Mouse (Mus musculus) C2C12 (cell line): ENCODE measurements around the gene Nxpe4. TPM values are rescaled to one million over a fixed set of nuclear protein-coding genes. Genes with fewer than 3 reads are reported as not detected.

Experiments
- H3K27me3 ChIP-seq: one replicate; pipeline ENCODE4 v1.6.1; 2011; ENCODE audit not compliant: control insufficient read depth, insufficient read depth, insufficient read length
- H3K36me3 ChIP-seq: one replicate; pipeline ENCODE4 v1.6.1; 2011; ENCODE audit not compliant: control insufficient read depth, insufficient read depth
- H3K4me3 ChIP-seq: one replicate; pipeline ENCODE4 v1.5.1; 2011; ENCODE audit warnings: mild to moderate bottlenecking, control low read depth; ENCODE audit not compliant: poor library complexity, insufficient read depth, severe bottlenecking
- H3K79me2 ChIP-seq: one replicate; pipeline ENCODE4 v1.6.1; 2011; ENCODE audit not compliant: control insufficient read depth, insufficient read depth
- H3K79me3 ChIP-seq: one replicate; pipeline ENCODE4 v1.6.1; 2011; ENCODE audit warnings: low read depth, control low read depth
- H3ac ChIP-seq: one replicate; pipeline ENCODE3; 2011; ENCODE audit warnings: low read depth; ENCODE audit not compliant: control insufficient read depth, insufficient read length
- CEBPB ChIP-seq: IDR thresholded peaks from one replicate; pipeline ENCODE4 v1.6.1; 2011; ENCODE audit warnings: low read depth, mild to moderate bottlenecking, control low read depth, moderate library complexity
- CTCF ChIP-seq: IDR thresholded peaks from one replicate; pipeline ENCODE4 v1.5.1; 2011; ENCODE audit not compliant: control insufficient read depth, insufficient read depth, insufficient read length
- FOSL1 ChIP-seq: IDR thresholded peaks from one replicate; pipeline ENCODE4 v1.8.0; 2011; ENCODE audit warnings: mild to moderate bottlenecking, low read length; ENCODE audit not compliant: poor library complexity, insufficient read depth, severe bottlenecking
- MAX ChIP-seq: IDR thresholded peaks from one replicate; pipeline ENCODE4 v1.6.1; 2011; ENCODE audit warnings: mild to moderate bottlenecking, control low read depth
- MYOD1 ChIP-seq: IDR thresholded peaks from one replicate; pipeline ENCODE4 v1.6.1; 2011; ENCODE audit warnings: low read depth; ENCODE audit not compliant: control insufficient read depth, insufficient read length
- MYOG ChIP-seq: IDR thresholded peaks from one replicate; pipeline ENCODE4 v1.6.1; 2011; ENCODE audit not compliant: control insufficient read depth, insufficient read length; ENCODE audit errors: extremely low read depth
- USF1 ChIP-seq: IDR thresholded peaks from one replicate; pipeline ENCODE4 v1.6.1; 2011; ENCODE audit warnings: low read depth, mild to moderate bottlenecking, control low read depth, moderate library complexity
- polyA plus RNA-seq: library from polyadenylated mRNA; unstranded; fragments of >200 nt; fragmentation: generic; extraction: Trizol; gene quantifications from one replicate; pipeline ENCODE4 v1.2.1, GENCODE M21; 2012; ENCODE audit warnings: missing spikeins

The Nxpe4 gene
- polyA plus RNA-seq, 1 experiment = 0.02 TPM

DNA sequence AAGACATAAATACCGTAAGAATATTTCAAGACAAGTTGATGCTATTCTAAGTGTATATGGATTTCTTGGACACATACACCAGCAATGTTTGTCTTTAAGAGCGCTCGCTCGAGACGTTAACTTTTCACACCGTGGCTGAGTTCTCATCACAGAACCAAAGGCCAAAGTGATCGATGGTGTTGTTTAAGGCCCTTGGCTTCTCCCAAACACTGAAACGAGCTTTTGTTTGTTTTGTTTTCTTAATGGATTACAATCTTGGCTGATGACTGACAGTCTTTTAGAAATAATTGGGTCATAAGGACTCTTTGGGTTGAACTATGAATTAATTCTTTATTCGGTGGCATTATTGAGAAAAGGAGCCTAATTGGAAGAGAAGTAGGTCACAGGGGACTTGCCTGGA lies 183.6 kb downstream of the Nxpe4 start:
- no peaks in the 10 kb centered on the region for H3K79me3 ChIP-seq
- TF ChIP-seq CTCF (no peak), FOSL1 (no peak), MAX (no peak), CEBPB (no peak), MYOG (no peak), MYOD1 (no peak), USF1 (no peak)
- no peak overlapping the region for H3K4me3 ChIP-seq
- no peaks in the 10 kb centered on the region for H3K79me2 ChIP-seq
- H3ac ChIP-seq = no peak overlapping the region
- H3K36me3 ChIP-seq = no peaks in the 10 kb centered on the region
- H3K27me3 ChIP-seq = no peaks in the 10 kb centered on the region

DNA sequence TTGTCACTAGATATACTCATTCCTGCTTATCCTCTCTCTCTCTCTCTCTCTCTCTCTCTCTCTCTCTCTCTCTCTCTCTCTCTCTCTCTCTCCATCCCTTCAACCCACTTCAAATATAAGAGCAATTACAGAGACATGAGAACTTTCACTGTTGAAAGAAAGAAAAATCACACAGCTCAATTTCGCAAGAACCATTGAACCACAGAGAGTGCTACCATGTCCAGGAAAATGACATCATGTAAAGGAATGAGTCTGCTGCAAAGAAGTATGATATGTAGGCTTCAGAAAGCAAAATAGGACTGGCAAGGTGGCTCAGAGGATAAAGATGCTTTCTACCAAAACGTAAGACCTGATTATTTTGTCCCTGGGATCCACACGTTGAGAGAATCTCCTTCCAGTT lies 184.0 kb downstream of the Nxpe4 start:
- H3K79me3 ChIP-seq = no peaks in the 10 kb centered on the region
- no peak for TF ChIP-seq USF1
- TF ChIP-seq FOSL1 = no peak
- TF ChIP-seq CEBPB = no peak
- no peak for TF ChIP-seq MAX
- no peak for TF ChIP-seq MYOD1
- TF ChIP-seq CTCF = no peak
- TF ChIP-seq MYOG = no peak
- H3ac ChIP-seq = no peak overlapping the region
- H3K27me3 ChIP-seq = no peaks in the 10 kb centered on the region
- no peaks in the 10 kb centered on the region for H3K36me3 ChIP-seq
- H3K4me3 ChIP-seq = no peak overlapping the region
- H3K79me2 ChIP-seq = no peaks in the 10 kb centered on the region

DNA sequence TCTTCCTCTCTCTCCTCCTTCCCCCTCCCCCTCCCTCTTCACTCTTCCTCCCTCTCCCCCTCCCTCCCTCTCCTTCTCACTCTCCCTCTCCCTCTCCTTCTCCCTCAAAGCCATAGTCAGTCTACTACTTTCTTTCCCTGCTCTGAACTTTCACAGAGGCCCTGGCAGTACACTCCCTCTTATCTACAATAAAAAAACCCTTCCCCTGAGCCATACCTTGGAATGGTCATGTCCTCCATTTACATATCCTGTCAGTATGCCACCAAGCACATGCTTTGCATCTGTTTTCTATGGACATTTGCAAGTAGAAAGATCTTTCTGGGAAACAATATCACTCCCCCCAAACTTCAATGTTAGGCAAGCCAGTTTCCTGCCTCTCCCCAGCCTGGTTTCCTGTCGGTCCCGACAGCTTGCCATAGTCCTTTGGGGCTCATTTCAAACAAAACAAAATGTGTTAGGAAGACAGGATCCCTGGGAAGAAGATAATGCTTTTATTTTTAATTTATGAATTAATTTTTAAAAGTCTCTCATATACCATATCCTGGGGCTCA lies 191.4 kb downstream of the Nxpe4 start, which contains the start of gene Nxpe2:
Gene Nxpe2, minus strand, starts transcription at position 307 of the 551 bp plus-strand sequence.
- no peaks in the 10 kb centered on the region for H3K36me3 ChIP-seq
- H3K4me3 ChIP-seq = no peak within 1 kb of the TSS
- no peaks in the 10 kb centered on the region for H3K27me3 ChIP-seq
- no peaks in the 10 kb centered on the region for H3K79me2 ChIP-seq
- TF ChIP-seq MYOG = no peak
- no peak for TF ChIP-seq USF1
- TF ChIP-seq CTCF = no peak
- no peak for TF ChIP-seq MYOD1
- TF ChIP-seq MAX = no peak
- no peak within 1 kb of the TSS for H3ac ChIP-seq
- no peaks in the 10 kb centered on the region for H3K79me3 ChIP-seq

DNA sequence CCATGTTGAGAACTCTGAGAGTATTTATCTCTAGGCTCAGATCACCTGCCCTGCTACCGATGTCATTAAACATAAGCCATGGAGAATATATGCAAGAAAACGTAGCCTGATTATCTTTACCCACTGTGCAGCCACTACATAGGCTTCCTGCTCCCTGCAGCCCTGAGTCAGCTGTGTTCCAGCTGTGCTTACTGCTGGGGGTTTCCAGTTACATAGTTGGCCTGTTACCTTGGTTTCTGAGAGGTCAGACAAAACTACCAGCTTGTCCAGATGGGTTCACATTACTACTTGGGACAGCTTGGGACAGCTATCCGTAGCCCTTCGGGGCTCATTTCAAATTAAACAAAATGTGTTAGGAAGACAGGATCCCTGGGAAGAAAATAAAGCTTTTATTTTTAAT lies 192.3 kb downstream of the Nxpe4 start:
- Histone ChIP-seq H3K27me3 (no peaks in the 10 kb centered on the region), H3K4me3 (no peak overlapping the region), H3ac (no peak overlapping the region), H3K79me2 (no peaks in the 10 kb centered on the region), H3K79me3 (no peaks in the 10 kb centered on the region), H3K36me3 (no peaks in the 10 kb centered on the region)
- TF ChIP-seq FOSL1 = no peak
- TF ChIP-seq MAX = no peak
- no peak for TF ChIP-seq USF1
- no peak for TF ChIP-seq CTCF
- TF ChIP-seq CEBPB = no peak
- TF ChIP-seq MYOG = no peak
- TF ChIP-seq MYOD1 = no peak

DNA sequence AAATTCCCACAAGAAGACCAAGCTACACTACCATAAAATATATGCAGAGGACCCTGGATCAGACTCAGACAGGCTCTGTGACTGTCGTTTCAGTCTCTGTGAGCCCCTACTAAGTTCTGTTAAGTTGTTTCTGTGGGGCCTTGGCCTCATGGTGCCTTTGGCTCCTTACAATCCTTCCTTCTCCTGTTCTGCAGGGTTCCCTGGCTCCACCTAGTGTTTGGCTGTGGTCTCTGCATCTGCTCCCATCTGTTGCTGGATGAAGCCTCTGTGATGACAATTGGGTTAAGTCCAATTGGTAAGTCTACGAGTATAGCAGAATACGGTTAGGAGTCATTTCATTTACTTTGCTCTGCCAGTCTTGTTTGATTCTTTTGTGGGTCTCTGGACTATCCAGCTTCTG lies 193.0 kb downstream of the Nxpe4 start:
- no peaks in the 10 kb centered on the region for H3K79me3 ChIP-seq
- no peak overlapping the region for H3K4me3 ChIP-seq
- H3K27me3 ChIP-seq = no peaks in the 10 kb centered on the region
- H3ac ChIP-seq = no peak overlapping the region
- no peaks in the 10 kb centered on the region for H3K79me2 ChIP-seq
- H3K36me3 ChIP-seq = no peaks in the 10 kb centered on the region
- TF ChIP-seq CEBPB (no peak), USF1 (no peak), MYOD1 (no peak), MYOG (no peak), FOSL1 (no peak), MAX (no peak), CTCF (no peak)

DNA sequence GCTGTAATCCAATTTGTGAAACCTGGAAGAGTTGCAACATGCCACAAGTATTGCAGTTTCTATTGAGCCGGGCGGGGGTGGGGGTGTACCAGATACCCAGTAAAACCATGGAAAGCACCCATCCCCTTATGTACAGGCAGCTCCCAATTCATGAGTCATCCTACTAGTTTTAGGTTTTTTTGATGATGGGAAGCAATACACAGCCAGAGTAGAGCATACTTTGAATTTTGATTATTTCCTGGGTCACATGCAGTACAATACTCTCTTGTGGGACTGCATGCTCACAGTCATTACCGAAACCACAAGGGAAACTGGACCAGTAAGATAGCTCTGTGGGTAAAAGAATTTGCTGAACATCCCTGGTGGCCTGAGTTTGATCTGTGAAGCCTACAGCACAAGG lies 195.3 kb downstream of the Nxpe4 start:
- Histone ChIP-seq H3K79me2 (no peaks in the 10 kb centered on the region), H3K36me3 (no peaks in the 10 kb centered on the region), H3K27me3 (no peaks in the 10 kb centered on the region), H3K4me3 (no peak overlapping the region), H3K79me3 (no peaks in the 10 kb centered on the region), H3ac (no peak overlapping the region)
- TF ChIP-seq MYOD1 (no peak), USF1 (no peak), CTCF (no peak), CEBPB (no peak), MYOG (no peak), FOSL1 (no peak), MAX (no peak)
